Mouse (Mus musculus): ENCODE results near the gene Plvap. TPM values are rescaled to one million over a fixed set of nuclear protein-coding genes. Genes with fewer than 3 reads are reported as not detected.

The Plvap gene
- total and polyA plus RNA-seq, 3 experiments: 11.7 to 20.4 TPM; not detected in 1

GRCm38 (mm10) chr8:71547590-71547989 lies 36.0 kb upstream of the Plvap start:
- Histone ChIP-seq H3K27me3 (ENCODE audit: control insufficient read depth in 1 of 2, insufficient read depth in 2 of 2, low read length in 2 of 2) (no peaks in the 10 kb centered on the region), H3K9ac (ENCODE audit: control insufficient read depth, low read depth, low read length, poor library complexity, severe bottlenecking) (no peak overlapping the region), H3K4me3 (ENCODE audit: control insufficient read depth in 1 of 2, insufficient read depth in 1 of 2, low read depth in 2 of 2, low read length in 2 of 2) (no peak overlapping the region), H3K4me1 (ENCODE audit: control insufficient read depth in 1 of 2, insufficient read depth in 2 of 2, low read length in 2 of 2) (0 out of 4 replicates have a peak, but pooled peaks cover 0 to 5% of the 10 kb centered on the region in 2 experiments), H3K79me2 (ENCODE audit: control insufficient read depth, insufficient read depth, low read length, poor library complexity) (0 out of 2 replicates have a peak, but pooled peaks cover 6% of the 10 kb centered on the region), H3K27ac (ENCODE audit: control insufficient read depth, low read depth, low read length) (no peak overlapping the region), H3K36me3 (ENCODE audit: control insufficient read depth in 1 of 2, insufficient read depth in 2 of 2, low read length in 2 of 2) (no peaks in the 10 kb centered on the region), H3K9me3 (replicated peaks; ENCODE audit: insufficient read depth, low read length) (no peaks in the 10 kb centered on the region)
- TF ChIP-seq RCOR1 (IDR thresholded peaks at IDR 0.05; ENCODE audit: low read depth, low read length) (no peak), ZC3H11A (IDR thresholded peaks at IDR 0.05; ENCODE audit: low read depth, low read length) (no peak), MXI1 (IDR thresholded peaks at IDR 0.05; ENCODE audit: low read depth, low read length) (no peak), ETS1 (IDR thresholded peaks at IDR 0.05; ENCODE audit: low read depth, low read length) (no peak), POLR2AphosphoS5 (IDR thresholded peaks at IDR 0.05; ENCODE audit: borderline replicate concordance, low read depth, low read length) (no peak), CTCF (IDR thresholded peaks at IDR 0.05 in 2 of 3, conservative IDR thresholded peaks at IDR 0.05 in 1 of 3; ENCODE audit: control insufficient read depth in 1 of 3, insufficient read depth in 1 of 3, low read depth in 2 of 3, low read length in 3 of 3, poor library complexity in 1 of 3, severe bottlenecking in 1 of 3) (no peak), E2F4 (IDR thresholded peaks at IDR 0.05; ENCODE audit: borderline replicate concordance, low read depth, low read length) (no peak)
- no peak for DNase-seq (ENCODE audit: low read depth, low spot score)

- Histone ChIP-seq H3K9me3 (replicated peaks; ENCODE audit: insufficient read depth, low read length) (no peaks in the 10 kb centered on the region), H3K9ac (ENCODE audit: control insufficient read depth, low read depth, low read length, poor library complexity, severe bottlenecking) (no peak overlapping the region), H3K4me3 (ENCODE audit: control insufficient read depth in 1 of 2, insufficient read depth in 1 of 2, low read depth in 2 of 2, low read length in 2 of 2) (no peak overlapping the region), H3K4me1 (ENCODE audit: control insufficient read depth in 1 of 2, insufficient read depth in 2 of 2, low read length in 2 of 2) (peaks cover 2 to 8% of the 10 kb centered on the region in 2 experiments; a peak in 1 of 4 replicates), H3K27me3 (ENCODE audit: control insufficient read depth in 1 of 2, insufficient read depth in 2 of 2, low read length in 2 of 2) (no peaks in the 10 kb centered on the region), H3K36me3 (ENCODE audit: control insufficient read depth in 1 of 2, insufficient read depth in 2 of 2, low read length in 2 of 2) (peaks cover 0 to 5% of the 10 kb centered on the region in 2 experiments; a peak in 2 of 4 replicates), H3K27ac (ENCODE audit: control insufficient read depth, low read depth, low read length) (no peak overlapping the region), H3K79me2 (ENCODE audit: control insufficient read depth, insufficient read depth, low read length, poor library complexity) (0 out of 2 replicates have a peak, but pooled peaks cover 6% of the 10 kb centered on the region)
- no peak for TF ChIP-seq MEF2A (IDR thresholded peaks at IDR 0.05; ENCODE audit: extremely low read depth, insufficient replicate concordance, low read depth, low read length, poor library complexity, severe bottlenecking)
- TF ChIP-seq POLR2AphosphoS2 (IDR thresholded peaks at IDR 0.05; ENCODE audit: low read length): no peak
- TF ChIP-seq POLR2AphosphoS5 (IDR thresholded peaks at IDR 0.05; ENCODE audit: borderline replicate concordance, low read depth, low read length): no peak
- no peak for TF ChIP-seq SMC3 (IDR thresholded peaks at IDR 0.05; ENCODE audit: low read depth, low read length)
- no peak for DNase-seq (ENCODE audit: low read depth, low spot score)
Measured at GRCm38 (mm10) chr8:71545053-71545452, 33.5 kb upstream of the Plvap start.

GRCm38 (mm10) chr8:71543755-71544154 lies 32.2 kb upstream of the Plvap start:
- DNase-seq (ENCODE audit: low read depth, low spot score): no peak
- Histone ChIP-seq H3K4me3 (ENCODE audit: control insufficient read depth in 1 of 2, insufficient read depth in 1 of 2, low read depth in 2 of 2, low read length in 2 of 2) (peak overlapping the region; percentile 88 to 93; a peak in 2 of 4 replicates), H3K36me3 (ENCODE audit: control insufficient read depth in 1 of 2, insufficient read depth in 2 of 2, low read length in 2 of 2) (peaks cover 0 to 5% of the 10 kb centered on the region in 2 experiments; a peak in 2 of 4 replicates), H3K4me1 (ENCODE audit: control insufficient read depth in 1 of 2, insufficient read depth in 2 of 2, low read length in 2 of 2) (peaks cover 2 to 8% of the 10 kb centered on the region in 2 experiments; a peak in 1 of 4 replicates), H3K27ac (ENCODE audit: control insufficient read depth, low read depth, low read length) (no peak overlapping the region), H3K27me3 (ENCODE audit: control insufficient read depth in 1 of 2, insufficient read depth in 2 of 2, low read length in 2 of 2) (no peaks in the 10 kb centered on the region), H3K79me2 (ENCODE audit: control insufficient read depth, insufficient read depth, low read length, poor library complexity) (0 out of 2 replicates have a peak, but pooled peaks cover 6% of the 10 kb centered on the region), H3K9ac (ENCODE audit: control insufficient read depth, low read depth, low read length, poor library complexity, severe bottlenecking) (no peak overlapping the region), H3K9me3 (replicated peaks; ENCODE audit: insufficient read depth, low read length) (no peaks in the 10 kb centered on the region)
- TF ChIP-seq CHD2 (IDR thresholded peaks at IDR 0.05; ENCODE audit: low read length): no peak
- no peak for TF ChIP-seq MEF2A (IDR thresholded peaks at IDR 0.05; ENCODE audit: extremely low read depth, insufficient replicate concordance, low read depth, low read length, poor library complexity, severe bottlenecking)

Measured in MEL (cell line).